Mouse (Mus musculus): ENCODE measurements around the gene N4bp2. TPM values are rescaled to one million over a fixed set of nuclear protein-coding genes. Genes with fewer than 3 reads are reported as not detected.

The N4bp2 gene
- total RNA-seq, 4 experiments from 2014 or later: 10.0 to 14.4 (median 10.6) TPM

DNA sequence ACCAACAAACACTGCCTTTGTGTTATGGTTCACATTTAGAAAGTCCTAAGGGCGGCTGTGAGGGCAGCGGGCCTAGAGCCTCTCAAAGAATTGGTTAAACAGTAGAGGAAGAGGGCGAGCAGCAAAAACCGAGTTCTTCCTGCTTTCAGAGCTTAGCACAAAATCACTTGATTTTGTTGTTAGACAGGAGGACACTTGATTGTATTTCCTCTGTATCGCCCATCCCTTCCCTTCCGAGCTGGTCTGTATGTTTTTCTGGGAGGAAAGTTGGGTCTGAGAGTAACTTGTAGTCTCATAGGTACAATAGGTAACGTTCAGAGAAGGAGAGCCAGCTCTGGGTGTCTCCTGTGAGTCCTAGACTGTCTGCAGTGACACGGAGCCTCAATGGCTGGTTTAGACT is 63.8 kb downstream of the N4bp2 start:
- DNase-seq (ENCODE audit: low spot score): no peak

- DNase-seq (ENCODE audit: low spot score): no peak
These were observed 64.9 kb downstream of the N4bp2 start for GRCm38 (mm10) chr5:65828261-65828660.

DNA sequence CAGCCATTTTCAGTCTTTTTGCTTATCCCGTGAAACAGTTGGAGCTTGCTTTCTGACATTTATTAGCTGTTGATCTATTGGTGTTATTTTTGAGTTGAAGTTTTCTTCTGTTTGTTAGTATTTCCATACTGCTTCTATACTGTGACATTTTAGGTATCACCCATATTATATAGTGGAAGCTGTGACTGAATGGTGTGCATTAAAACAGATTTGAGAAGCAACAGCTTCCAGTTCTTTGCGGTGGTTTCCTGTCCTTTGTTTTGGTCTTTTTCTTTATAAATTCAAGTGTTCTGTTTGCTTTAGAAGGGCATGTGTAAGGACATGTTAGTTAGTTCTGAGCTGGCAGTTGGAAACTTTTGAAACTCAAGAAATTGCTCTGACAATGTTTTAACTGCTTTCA is 65.7 kb downstream of the N4bp2 start:
- DNase-seq (ENCODE audit: low spot score): no peak

DNA sequence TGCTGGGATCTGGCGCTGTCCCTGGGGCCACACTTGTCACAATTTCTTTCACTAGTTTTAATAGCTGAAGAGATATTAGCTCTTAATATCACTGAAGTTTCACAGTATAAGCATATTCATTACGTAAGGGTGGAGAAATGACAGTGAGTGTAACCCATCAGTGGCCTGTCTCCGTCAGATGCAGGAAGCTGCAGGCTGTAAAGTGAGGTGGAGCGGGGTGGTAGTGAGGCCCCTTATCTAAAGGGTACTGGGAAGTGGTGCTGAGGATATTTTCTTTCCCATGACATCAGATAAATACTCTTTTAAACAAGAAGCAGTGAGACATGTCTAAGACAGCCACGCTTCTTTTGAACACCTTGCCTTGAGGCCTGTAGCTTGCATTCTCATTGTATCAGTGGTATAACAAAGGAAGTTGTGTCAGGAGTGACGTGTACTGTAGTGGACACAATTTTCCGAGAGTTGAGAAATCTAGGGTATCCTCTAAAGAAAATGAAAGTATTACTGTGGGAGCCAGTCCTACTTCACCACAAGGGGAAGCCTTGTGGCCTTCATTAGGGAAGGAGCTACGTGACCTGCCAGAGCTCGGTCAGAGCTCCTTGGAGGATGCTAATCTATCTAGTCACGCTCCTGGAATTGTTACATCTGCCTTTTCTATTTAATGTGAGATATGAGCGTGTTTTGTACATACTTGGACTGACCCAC is 68.7 kb downstream of the N4bp2 start:
- no peak for DNase-seq (ENCODE audit: low spot score)

- no peak for DNase-seq (ENCODE audit: low spot score)
These were observed 69.8 kb downstream of the N4bp2 start for GRCm38 (mm10) chr5:65833092-65833491.

GRCm38 (mm10) chr5:65833766-65834498 is 70.6 kb downstream of the N4bp2 start:
- DNase-seq (ENCODE audit: low spot score): no peak

DNA sequence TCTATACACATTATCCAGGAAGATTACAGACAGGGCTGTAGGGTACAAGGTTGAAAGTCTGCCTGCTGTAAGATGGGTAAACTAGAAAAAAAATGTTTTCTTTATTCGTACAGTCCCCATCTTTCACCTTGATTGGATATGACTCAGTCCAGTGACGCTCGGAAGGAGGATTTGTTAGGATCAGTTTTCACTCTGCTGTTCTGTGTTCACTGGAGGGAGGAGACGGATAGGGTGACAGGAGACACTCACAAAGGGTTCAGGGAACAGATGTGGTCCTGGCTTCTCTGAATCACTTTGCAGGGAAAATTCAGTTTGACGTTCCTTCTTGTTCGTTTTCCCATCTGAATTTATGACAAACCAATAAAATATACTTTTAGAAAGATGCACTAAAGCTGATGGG is 74.7 kb downstream of the N4bp2 start:
- DNase-seq (ENCODE audit: low spot score): no peak

GRCm38 (mm10) chr5:65842947-65843346 is 79.6 kb downstream of the N4bp2 start:
- DNase-seq (ENCODE audit: low spot score): no peak

DNA sequence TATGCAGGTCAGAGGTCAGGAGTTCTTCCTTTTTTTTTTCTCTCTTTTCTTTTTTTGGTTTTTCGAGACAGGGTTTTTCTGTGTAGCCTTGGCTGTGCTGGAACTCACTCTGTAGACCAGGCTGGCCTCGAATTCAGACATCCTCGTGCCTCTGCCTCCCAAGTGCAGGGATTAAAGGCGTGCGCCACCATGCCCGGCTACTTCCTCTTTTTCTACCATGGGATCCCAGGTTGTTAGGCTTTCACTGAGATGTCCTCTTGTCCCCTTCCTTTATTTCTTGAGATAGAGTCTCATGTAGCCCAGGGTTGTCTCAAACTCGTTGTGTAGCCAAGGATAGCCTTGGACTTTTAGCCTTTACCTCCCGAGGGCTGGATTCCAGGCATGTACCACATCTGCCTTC is 83.2 kb downstream of the N4bp2 start:
- DNase-seq (ENCODE audit: low spot score): no peak

GRCm38 (mm10) chr5:65846958-65847357 is 83.6 kb downstream of the N4bp2 start:
- DNase-seq (ENCODE audit: low spot score): no peak

DNA sequence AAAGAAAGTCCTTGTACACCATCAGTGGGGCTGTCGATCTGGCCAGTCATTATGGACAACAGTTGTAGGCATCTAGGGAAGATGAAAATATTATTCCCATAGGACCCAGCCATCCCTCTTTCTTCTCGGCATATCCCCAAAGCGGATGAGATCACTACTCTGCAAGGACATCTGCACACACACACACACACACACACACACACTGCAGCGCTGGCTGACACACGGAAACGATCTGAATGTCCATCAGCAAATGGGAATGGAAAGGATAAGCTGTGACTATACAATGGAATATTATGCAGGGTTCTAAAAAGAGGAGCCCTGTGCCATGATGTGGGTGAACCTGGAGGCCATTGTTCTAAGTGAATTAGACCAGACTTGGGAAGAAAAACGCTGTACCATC is 84.3 kb downstream of the N4bp2 start:
- no peak for DNase-seq (ENCODE audit: low spot score)

DNA sequence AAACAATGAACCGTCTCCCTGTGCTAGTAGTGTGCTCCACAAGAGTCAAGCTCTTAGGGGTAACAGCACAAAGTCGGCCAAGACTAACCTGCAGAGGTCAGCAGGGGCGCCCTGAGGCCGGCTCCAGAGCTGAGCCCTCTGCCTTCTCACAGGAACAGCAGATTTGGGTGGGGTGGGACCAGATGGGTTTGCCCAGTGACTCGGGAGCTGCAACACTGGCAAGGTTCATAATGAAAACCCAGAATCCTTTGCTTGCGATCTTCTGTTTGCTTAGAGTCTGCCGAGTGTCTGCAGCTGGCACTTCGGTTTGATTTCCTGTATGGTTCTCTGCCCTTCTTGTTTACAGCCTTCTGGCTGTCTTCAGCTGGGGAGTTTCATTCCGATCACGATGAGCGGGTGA is 87.4 kb downstream of the N4bp2 start:
- no peak for DNase-seq (ENCODE audit: low spot score)

GRCm38 (mm10) chr5:65854786-65855191 is 91.5 kb downstream of the N4bp2 start:
- no peak for DNase-seq (ENCODE audit: low spot score)

- DNase-seq (ENCODE audit: low spot score): no peak
These were observed 92.2 kb downstream of the N4bp2 start for GRCm38 (mm10) chr5:65855571-65855970.

GRCm38 (mm10) chr5:65856591-65857411 is 93.5 kb downstream of the N4bp2 start:
- no peak for DNase-seq (ENCODE audit: low spot score)

DNA sequence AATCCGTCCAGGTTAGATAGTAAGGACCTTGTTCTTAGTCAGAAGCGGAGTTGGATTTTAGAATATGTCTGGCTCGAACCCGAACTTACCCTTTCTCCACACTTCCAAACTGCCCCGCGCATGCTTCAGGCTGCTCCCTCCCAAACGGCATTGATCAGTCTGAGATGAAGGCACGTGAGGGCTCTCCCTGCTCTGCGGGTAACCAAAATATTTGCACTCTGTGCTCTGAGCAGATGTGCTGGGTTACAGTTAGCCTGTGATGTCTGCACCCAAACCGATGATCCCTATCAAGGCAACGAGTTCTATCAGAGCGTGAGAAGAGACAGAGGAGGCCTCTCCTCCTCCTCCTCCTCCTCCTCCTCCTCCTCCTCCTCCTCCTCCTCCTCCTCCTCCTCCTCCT is 94.6 kb downstream of the N4bp2 start:
- DNase-seq (ENCODE audit: low spot score): no peak

GRCm38 (mm10) chr5:65858355-65858754 is 95.0 kb downstream of the N4bp2 start:
- no peak for DNase-seq (ENCODE audit: low spot score)

DNA sequence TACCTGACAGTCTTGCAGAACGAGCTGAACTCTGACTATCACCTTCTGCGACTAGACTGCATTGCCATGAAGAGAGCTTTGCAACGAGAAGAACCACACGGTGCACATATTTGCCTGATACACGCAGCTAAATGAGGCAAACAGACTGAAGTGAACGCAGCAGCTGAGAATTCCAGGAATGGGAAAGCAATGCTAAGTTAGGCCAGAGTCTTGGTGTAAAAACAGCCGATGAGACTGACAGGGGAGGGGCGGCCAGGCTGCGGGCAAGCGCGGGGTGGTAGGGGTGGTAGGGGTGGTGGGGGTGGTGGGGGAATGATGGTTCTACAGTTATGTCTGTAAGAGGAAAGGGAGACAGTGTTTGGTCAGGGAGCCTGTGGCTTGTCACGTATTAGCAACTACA is 95.6 kb downstream of the N4bp2 start:
- DNase-seq (ENCODE audit: low spot score): no peak

DNA sequence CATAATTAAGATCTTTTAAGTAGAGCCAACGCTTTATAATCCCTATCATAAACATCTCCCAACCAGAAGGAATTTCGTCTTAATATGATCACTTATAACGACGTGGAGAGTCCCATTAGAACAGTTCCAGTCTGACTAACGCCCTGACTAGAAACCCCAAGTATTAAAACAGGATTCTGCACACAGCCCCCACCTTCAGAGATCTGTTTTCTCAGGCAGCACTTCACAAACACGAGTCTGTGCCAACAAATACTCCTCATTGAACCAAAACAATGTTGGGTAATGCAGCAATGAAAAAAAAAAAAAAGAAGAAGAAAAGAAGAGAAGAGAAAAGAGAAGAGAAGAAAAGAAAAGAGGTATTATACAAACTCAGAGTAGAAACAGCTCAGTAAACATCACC is 96.1 kb downstream of the N4bp2 start:
- no peak for DNase-seq (ENCODE audit: low spot score)

- DNase-seq (ENCODE audit: low spot score): peak; percentile 22
These were observed 97.1 kb downstream of the N4bp2 start for GRCm38 (mm10) chr5:65860281-65861000.

- DNase-seq (ENCODE audit: low spot score): no peak
These were observed 98.0 kb downstream of the N4bp2 start, which contains the start of gene Rhoh for GRCm38 (mm10) chr5:65861154-65861944. Rhoh (plus strand) TSS chr5:65861213.

Data from heart, adult 8-10 months (tissue).